Mouse (Mus musculus): ENCODE results near the gene A930033H14Rik.

GRCm38 (mm10) chr10:69211560-69211959 is 1.3 kb downstream of the A930033H14Rik start:
- TF ChIP-seq EP300 (IDR thresholded peaks at IDR 0.05; ENCODE audit: insufficient read depth, low read depth, low read length): no peak
- TF ChIP-seq CTCF (IDR thresholded peaks at IDR 0.05): no peak
- no peak for TF ChIP-seq POLR2A (IDR thresholded peaks at IDR 0.05; ENCODE audit: insufficient read depth, low read depth, low read length)
